Mouse (Mus musculus) cortical plate, adult 2 months (tissue): ENCODE results near the gene Slc23a4.

ENCODE experiments used
- CTCF ChIP-seq: fragments of 200-500 bp; IDR thresholded peaks from 2 replicates; pipeline ENCODE4 v1.5.1; 2011; ENCODE audit warnings: mild to moderate bottlenecking, control low read depth, low read length; ENCODE audit not compliant: insufficient read depth; ENCODE audit errors: extremely low read depth
- POLR2A ChIP-seq: fragments of 200-500 bp; IDR thresholded peaks from 2 replicates; pipeline ENCODE4 v1.6.1; 2011; ENCODE audit warnings: mild to moderate bottlenecking, low read length, control low read depth; ENCODE audit not compliant: insufficient read depth; ENCODE audit errors: extremely low read depth

- TF ChIP-seq CTCF, result no peak
- no peak for TF ChIP-seq POLR2A
Observed at GRCm38 (mm10) chr6:34938929-34939325, 49.3 kb downstream of the Slc23a4 start.
